Mouse (Mus musculus): ENCODE results near the gene Zfp704. TPM values are rescaled to one million over a fixed set of nuclear protein-coding genes. Genes with fewer than 3 reads are reported as not detected.

Zfp704 gene
- polyA plus RNA-seq, 1 experiment from 2014 or later = 1.2 TPM

GRCm38 (mm10) chr3:9450521-9450920, 159.4 kb downstream of the Zfp704 start:
- 81% methylated on average over 12 of the region's 12 CpGs for WGBS (ENCODE audit: insufficient replicate concordance)
- Histone ChIP-seq H3K4me2 (no peak overlapping the region), H3K27ac (no peak overlapping the region), H3K9me3 (replicated peaks) (no peaks in the 10 kb centered on the region; the same call in 1 of the 2 replicates), H3K4me3 (replicated peaks) (no peak overlapping the region), H3K9ac (no peak overlapping the region), H3K27me3 (no peaks in the 10 kb centered on the region), H3K4me1 (replicated peaks) (peaks cover 9% of the 10 kb centered on the region), H3K36me3 (peaks cover 16% of the 10 kb centered on the region)
- ATAC-seq (ENCODE audit: low read depth) = no peak
- no peak for DNase-seq

DNA sequence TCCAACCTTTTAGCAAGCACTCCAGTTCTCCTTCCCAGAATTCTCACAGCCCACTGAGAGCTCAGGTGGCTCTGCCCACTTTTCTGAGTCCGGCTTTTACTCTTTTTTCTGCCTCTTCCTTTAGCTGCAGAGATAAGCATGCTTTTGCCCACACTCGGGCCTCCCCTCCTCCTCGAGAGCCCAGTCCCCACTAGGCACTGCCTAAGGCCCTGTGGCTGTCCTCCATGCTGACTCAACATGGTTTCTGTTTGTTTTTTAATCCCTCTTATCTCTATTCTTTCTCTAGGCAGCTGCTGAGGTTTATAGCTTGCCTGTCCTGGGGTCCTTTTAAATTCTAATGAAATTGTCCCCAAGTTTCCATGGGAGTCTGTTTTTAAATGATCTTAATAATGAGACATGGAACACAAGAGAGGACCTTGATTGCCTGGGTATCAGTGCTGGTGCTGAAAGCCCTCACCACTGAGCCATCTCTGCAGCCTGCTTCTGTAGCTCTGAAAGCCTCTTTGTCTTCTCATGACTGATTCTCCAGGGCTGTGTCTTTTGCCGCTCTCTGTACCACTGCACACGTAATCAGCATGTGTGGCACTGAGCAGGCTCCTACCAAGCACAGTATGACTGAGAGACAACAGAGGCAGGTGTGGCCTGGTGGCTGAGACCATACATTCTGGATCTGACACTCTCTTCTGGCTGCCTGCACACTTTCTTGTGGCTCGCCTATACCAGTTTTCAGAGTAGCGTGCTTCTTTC, 160.5 kb downstream of the Zfp704 start:
- ATAC-seq (ENCODE audit: low read depth) = no peak
- H3K36me3 ChIP-seq = peaks cover 19% of the 10 kb centered on the region
- no peaks in the 10 kb centered on the region; the same call in 1 of the 2 replicates for H3K9me3 ChIP-seq (replicated peaks)
- WGBS (ENCODE audit: insufficient replicate concordance) = 55% methylated on average over 7 of the region's 7 CpGs
- no peaks in the 10 kb centered on the region for H3K27me3 ChIP-seq
- H3K9ac ChIP-seq = no peak overlapping the region
- no peak overlapping the region for H3K27ac ChIP-seq
- H3K4me3 ChIP-seq (replicated peaks) = no peak overlapping the region
- DNase-seq = no peak
- H3K4me2 ChIP-seq = no peak overlapping the region
- no peaks in the 10 kb centered on the region; the same call in 1 of the 2 replicates for H3K4me1 ChIP-seq (replicated peaks)

DNA sequence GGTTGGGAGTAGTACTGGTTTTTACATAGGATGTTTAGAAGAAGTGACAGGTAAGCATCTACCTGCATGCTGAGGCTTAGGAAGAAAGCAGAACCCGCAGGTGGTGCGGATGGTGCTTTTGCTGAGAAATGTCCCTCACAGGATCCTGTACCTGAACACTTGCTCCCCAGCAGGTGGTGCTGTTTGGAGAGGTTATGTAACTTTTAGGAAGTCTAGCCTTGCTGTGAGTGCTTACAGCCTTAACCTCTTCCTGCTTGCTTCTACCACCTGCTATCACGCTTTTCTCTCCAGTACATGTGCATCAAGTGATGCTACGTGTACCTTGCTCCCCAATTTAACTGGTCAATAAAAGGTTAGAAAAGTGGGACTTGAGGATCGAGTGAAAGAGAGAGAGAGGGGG, 161.3 kb downstream of the Zfp704 start:
- WGBS (ENCODE audit: insufficient replicate concordance) = 83% methylated on average over 5 of the region's 5 CpGs
- H3K4me2 ChIP-seq = no peak overlapping the region
- no peaks in the 10 kb centered on the region; the same call in 1 of the 2 replicates for H3K9me3 ChIP-seq (replicated peaks)
- DNase-seq = no peak
- H3K4me3 ChIP-seq (replicated peaks) = no peak overlapping the region
- H3K4me1 ChIP-seq (replicated peaks) = no peaks in the 10 kb centered on the region
- no peak overlapping the region for H3K27ac ChIP-seq
- ATAC-seq (ENCODE audit: low read depth) = no peak
- H3K27me3 ChIP-seq = no peaks in the 10 kb centered on the region
- H3K9ac ChIP-seq = no peak overlapping the region
- H3K36me3 ChIP-seq = peaks cover 22% of the 10 kb centered on the region

DNA sequence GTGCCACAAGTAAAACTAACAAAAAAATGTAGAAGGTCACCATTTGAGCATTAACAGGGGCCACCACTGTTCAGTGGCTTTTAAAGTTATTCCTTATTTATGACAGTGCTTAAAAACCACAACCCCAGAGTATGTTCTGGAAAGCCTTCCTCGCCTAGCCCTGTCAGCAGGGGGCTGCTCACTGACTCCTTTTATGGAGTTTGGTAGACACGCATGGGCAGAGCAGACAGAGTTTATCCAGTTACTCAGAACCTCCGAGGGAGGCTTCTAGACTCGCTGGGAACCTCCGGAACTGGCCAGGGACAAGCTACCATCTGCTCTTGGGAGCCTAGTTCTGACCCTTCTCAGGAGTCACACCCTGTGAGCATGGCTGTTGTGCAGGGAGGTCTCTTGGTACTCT, 165.3 kb downstream of the Zfp704 start:
- Histone ChIP-seq H3K4me3 (replicated peaks) (no peak overlapping the region), H3K4me2 (no peak overlapping the region), H3K27me3 (no peaks in the 10 kb centered on the region), H3K9ac (no peak overlapping the region), H3K27ac (no peak overlapping the region), H3K36me3 (peaks cover 22% of the 10 kb centered on the region), H3K4me1 (replicated peaks) (no peaks in the 10 kb centered on the region), H3K9me3 (replicated peaks) (no peaks in the 10 kb centered on the region; the same call in 1 of the 2 replicates)
- ATAC-seq (ENCODE audit: low read depth) (no peak), DNase-seq (no peak)
- WGBS (ENCODE audit: insufficient replicate concordance) = 67% methylated on average over 5 of the region's 5 CpGs

GRCm38 (mm10) chr3:9443981-9444380, 165.9 kb downstream of the Zfp704 start:
- Histone ChIP-seq H3K4me1 (replicated peaks) (no peaks in the 10 kb centered on the region), H3K27ac (no peak overlapping the region), H3K4me2 (no peak overlapping the region), H3K27me3 (no peaks in the 10 kb centered on the region), H3K4me3 (replicated peaks) (no peak overlapping the region), H3K9me3 (replicated peaks) (no peaks in the 10 kb centered on the region; the same call in 1 of the 2 replicates), H3K36me3 (peaks cover 22% of the 10 kb centered on the region), H3K9ac (no peak overlapping the region)
- ATAC-seq (ENCODE audit: low read depth) = no peak
- no peak for DNase-seq
- WGBS (ENCODE audit: insufficient replicate concordance) = 76% methylated on average over 7 of the region's 7 CpGs

- ATAC-seq (ENCODE audit: low read depth) (no peak), DNase-seq (no peak)
- 67% methylated on average over 2 of the region's 2 CpGs for WGBS (ENCODE audit: insufficient replicate concordance)
- Histone ChIP-seq H3K27ac (no peak overlapping the region), H3K4me2 (no peak overlapping the region), H3K36me3 (peaks cover 20% of the 10 kb centered on the region), H3K4me1 (replicated peaks) (no peaks in the 10 kb centered on the region), H3K9ac (no peak overlapping the region), H3K4me3 (replicated peaks) (no peak overlapping the region), H3K9me3 (replicated peaks) (no peaks in the 10 kb centered on the region; the same call in 1 of the 2 replicates), H3K27me3 (no peaks in the 10 kb centered on the region)
Observed at GRCm38 (mm10) chr3:9443476-9443875, 166.4 kb downstream of the Zfp704 start.

GRCm38 (mm10) chr3:9441566-9442540, 168.0 kb downstream of the Zfp704 start:
- WGBS (ENCODE audit: insufficient replicate concordance) = 71% methylated on average over 27 of the region's 27 CpGs
- DNase-seq (no peak), ATAC-seq (ENCODE audit: low read depth) (no peak)
- H3K9me3 ChIP-seq (replicated peaks) = no peaks in the 10 kb centered on the region
- no peak overlapping the region for H3K27ac ChIP-seq
- no peak overlapping the region for H3K9ac ChIP-seq
- no peaks in the 10 kb centered on the region for H3K27me3 ChIP-seq
- H3K4me3 ChIP-seq (replicated peaks) = no peak overlapping the region
- no peak overlapping the region for H3K4me2 ChIP-seq
- H3K36me3 ChIP-seq = peaks cover 18% of the 10 kb centered on the region; the same call in 1 of the 2 replicates
- no peaks in the 10 kb centered on the region for H3K4me1 ChIP-seq (replicated peaks)

DNA sequence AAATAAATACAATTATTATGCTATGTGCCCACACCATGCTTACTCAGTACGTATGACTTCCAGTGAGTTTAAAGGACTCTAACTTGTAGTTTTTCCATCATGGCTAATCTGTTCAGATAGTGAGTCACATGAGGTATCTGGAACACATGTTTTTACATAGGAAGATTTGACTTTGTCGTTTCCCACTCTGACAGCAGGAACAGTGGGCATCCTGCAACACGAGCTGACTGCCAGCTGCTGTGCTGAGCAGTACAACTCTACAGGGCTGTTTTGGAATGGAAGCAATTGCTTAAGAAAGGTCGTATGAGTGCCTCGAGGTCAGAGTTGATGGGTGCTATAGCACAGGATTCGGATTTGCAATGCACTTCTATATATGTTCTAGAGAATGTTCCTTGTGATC, 169.4 kb downstream of the Zfp704 start:
- Histone ChIP-seq H3K4me2 (no peak overlapping the region), H3K27ac (no peak overlapping the region), H3K36me3 (peaks cover 14% of the 10 kb centered on the region; the same call in 1 of the 2 replicates), H3K4me1 (replicated peaks) (no peaks in the 10 kb centered on the region), H3K9me3 (replicated peaks) (no peaks in the 10 kb centered on the region), H3K4me3 (replicated peaks) (no peak overlapping the region), H3K9ac (no peak overlapping the region), H3K27me3 (no peaks in the 10 kb centered on the region)
- WGBS (ENCODE audit: insufficient replicate concordance) = 60% methylated on average over 6 of the region's 6 CpGs
- ATAC-seq (ENCODE audit: low read depth) (no peak), DNase-seq (no peak)

GRCm38 (mm10) chr3:9439619-9440286, 170.1 kb downstream of the Zfp704 start:
- no peak overlapping the region for H3K9ac ChIP-seq
- H3K4me2 ChIP-seq = no peak overlapping the region
- H3K27ac ChIP-seq = no peak overlapping the region
- no peaks in the 10 kb centered on the region for H3K9me3 ChIP-seq (replicated peaks)
- no peaks in the 10 kb centered on the region for H3K4me1 ChIP-seq (replicated peaks)
- H3K36me3 ChIP-seq = peaks cover 11% of the 10 kb centered on the region; the same call in 1 of the 2 replicates
- no peaks in the 10 kb centered on the region for H3K27me3 ChIP-seq
- ATAC-seq (ENCODE audit: low read depth) = no peak
- DNase-seq = no peak
- 52% methylated on average over 11 of the region's 11 CpGs for WGBS (ENCODE audit: insufficient replicate concordance)
- H3K4me3 ChIP-seq (replicated peaks) = no peak overlapping the region

DNA sequence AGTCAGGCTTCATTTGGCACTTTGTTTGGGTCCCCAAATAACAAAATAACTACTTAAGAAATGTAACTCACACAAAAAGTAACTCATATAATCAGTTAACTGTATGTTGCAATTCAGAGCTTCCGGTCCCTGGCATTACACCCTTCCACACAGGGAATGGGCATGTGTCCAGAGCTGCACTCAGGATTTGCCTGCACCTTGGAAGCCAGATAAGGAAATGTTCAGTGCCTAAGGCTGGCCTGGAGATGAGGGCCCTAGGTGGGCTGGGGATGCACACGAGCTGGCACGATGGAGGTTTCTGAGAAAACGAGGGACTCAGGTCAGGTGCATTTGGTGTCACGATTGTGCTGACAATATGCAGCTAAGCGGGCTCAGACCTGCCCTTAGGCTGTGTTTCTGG, 173.6 kb downstream of the Zfp704 start:
- Histone ChIP-seq H3K4me1 (replicated peaks) (no peaks in the 10 kb centered on the region), H3K4me2 (no peak overlapping the region), H3K27me3 (no peaks in the 10 kb centered on the region), H3K9me3 (replicated peaks) (no peaks in the 10 kb centered on the region), H3K27ac (no peak overlapping the region), H3K36me3 (peaks cover 7% of the 10 kb centered on the region; the same call in 1 of the 2 replicates), H3K4me3 (replicated peaks) (no peak overlapping the region), H3K9ac (no peak overlapping the region)
- no peak for ATAC-seq (ENCODE audit: low read depth)
- WGBS (ENCODE audit: insufficient replicate concordance) = 79% methylated on average over 6 of the region's 6 CpGs
- no peak for DNase-seq
